Mouse (Mus musculus) neural tube, embryonic 14.5 days (tissue): Measurements from ENCODE around the gene Adprhl2. TPM values are rescaled to one million over a fixed set of nuclear protein-coding genes. Genes with fewer than 3 reads are reported as not detected.

Experiments
- ATAC-seq: fragments of 200-750 bp; cut with Nextera tagmentation; 2 replicates; pipeline ENCODE4 v1.8.0; 2017; ENCODE audit warnings: low read depth, mild to moderate bottlenecking, moderate TSS enrichment, moderate library complexity
- H3K27ac ChIP-seq: fragments of 300-500 bp; sonication (generic); 2 replicates; pipeline ENCODE4 v1.5.1; 2014; ENCODE audit warnings: low read depth, mild to moderate bottlenecking, control low read depth, low read length, moderate library complexity, mixed read lengths
- H3K27me3 ChIP-seq: fragments of 300-500 bp; sonication (generic); 2 replicates; pipeline ENCODE4 v1.6.1; 2014; ENCODE audit warnings: low read length; ENCODE audit not compliant: control insufficient read depth, insufficient read depth
- H3K36me3 ChIP-seq: fragments of 300-500 bp; sonication (generic); 2 replicates; pipeline ENCODE4 v1.6.1; 2014; ENCODE audit warnings: low read length, mixed read lengths; ENCODE audit not compliant: control insufficient read depth, insufficient read depth
- H3K4me1 ChIP-seq: fragments of 300-500 bp; sonication (generic); 2 replicates; pipeline ENCODE4 v1.6.1; 2014; ENCODE audit warnings: low read length; ENCODE audit not compliant: control insufficient read depth, insufficient read depth
- H3K4me2 ChIP-seq: fragments of 300-500 bp; sonication (generic); 2 replicates; pipeline ENCODE4 v1.6.1; 2014; ENCODE audit warnings: mild to moderate bottlenecking, low read depth, low read length, control low read depth
- H3K4me3 ChIP-seq: fragments of 300-500 bp; sonication (generic); 2 replicates; pipeline ENCODE4 v1.5.1; 2014; ENCODE audit warnings: low read depth, low read length, control low read depth, mixed read lengths
- H3K9ac ChIP-seq: fragments of 300-500 bp; sonication (generic); replicated peaks from 2 replicates; pipeline ENCODE4 v1.6.1; 2014; ENCODE audit warnings: low read depth, mild to moderate bottlenecking, control low read depth, low read length, mixed read lengths
- H3K9me3 ChIP-seq: fragments of 300-500 bp; sonication (generic); 2 replicates; pipeline ENCODE4 v1.6.1; 2016; ENCODE audit warnings: low read length; ENCODE audit not compliant: control insufficient read depth
- WGBS: fragments of 180-500 bp; shearing (Covaris S2); extraction: QIAGEN DNeasy Blood & Tissue Kit; methylation state at CpG from one replicate; pipeline ENCODE4 v1.1.7; 2014; 5-methylcytosine and 5-hydroxymethylcytosine counted together
- polyA plus RNA-seq: library from polyadenylated mRNA; unstranded; fragments of >200 nt; fragmentation: Nextera tagmentation; extraction: Ambion mirVana; gene quantifications from 2 replicates; pipeline ENCODE4 v1.2.1, GENCODE M21; 2014

Adprhl2 gene
- polyA plus RNA-seq, 1 experiment from 2014 or later, result 54.1 TPM

GRCm38 (mm10) chr4:126286492-126286891 lies 35.0 kb downstream of the Adprhl2 start, which contains the start of gene Col8a2:
Gene Col8a2 (plus strand): TSS chr4:126286793.
- H3K36me3 ChIP-seq, result no peaks in the 10 kb centered on the region
- H3K27ac ChIP-seq, result no peak within 1 kb of the TSS
- no peaks in the 10 kb centered on the region for H3K9me3 ChIP-seq
- peak within 1 kb of the TSS; percentile 38 for H3K4me2 ChIP-seq
- ATAC-seq, result no peak
- 2% methylated on average over 38 of the region's 42 CpGs for WGBS
- H3K27me3 ChIP-seq, result peaks cover 17% of the 10 kb centered on the region
- peaks cover 6% of the 10 kb centered on the region for H3K4me1 ChIP-seq
- peak within 1 kb of the TSS; percentile 15; the same call in 1 of the 2 replicates for H3K4me3 ChIP-seq
- H3K9ac ChIP-seq, result peak within 1 kb of the TSS; percentile 25

- H3K9me3 ChIP-seq, result no peaks in the 10 kb centered on the region
- H3K27me3 ChIP-seq, result peaks cover 17% of the 10 kb centered on the region
- 88% methylated on average over 8 of the region's 8 CpGs for WGBS
- no peak overlapping the region for H3K4me2 ChIP-seq
- ATAC-seq, result no peak
- H3K4me3 ChIP-seq, result no peak overlapping the region
- H3K36me3 ChIP-seq, result no peaks in the 10 kb centered on the region
- H3K9ac ChIP-seq, result no peak overlapping the region
- H3K4me1 ChIP-seq, result peaks cover 6% of the 10 kb centered on the region
- no peak overlapping the region for H3K27ac ChIP-seq
Measured at GRCm38 (mm10) chr4:126283582-126283981, 37.9 kb downstream of the Adprhl2 start.

DNA sequence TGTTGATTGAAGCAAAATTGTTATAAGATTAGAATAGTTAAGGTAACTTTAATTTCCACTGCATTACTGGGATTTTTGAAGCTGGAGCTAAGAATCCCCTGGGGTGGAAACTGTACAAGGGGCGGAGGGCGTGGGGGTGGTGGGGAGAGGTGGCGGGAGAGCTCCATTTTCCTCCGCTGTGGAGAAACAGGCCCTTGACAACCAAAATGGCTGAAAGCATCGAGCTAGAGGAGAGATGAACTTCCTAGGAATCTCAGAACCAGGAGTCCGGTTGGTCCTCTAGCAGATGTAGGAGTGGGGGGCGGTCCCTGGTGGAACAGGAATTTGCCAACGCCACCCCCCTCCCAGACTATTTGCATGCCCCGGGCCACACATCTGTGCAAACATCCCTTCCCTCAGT lies 39.8 kb downstream of the Adprhl2 start:
- Histone ChIP-seq H3K27ac (no peak overlapping the region), H3K9ac (no peak overlapping the region), H3K4me1 (peaks cover 4% of the 10 kb centered on the region), H3K4me2 (no peak overlapping the region), H3K27me3 (peaks cover 11% of the 10 kb centered on the region), H3K9me3 (no peaks in the 10 kb centered on the region), H3K4me3 (no peak overlapping the region), H3K36me3 (no peaks in the 10 kb centered on the region)
- no peak for ATAC-seq
- WGBS, result 76% methylated on average over 9 of the region's 9 CpGs

DNA sequence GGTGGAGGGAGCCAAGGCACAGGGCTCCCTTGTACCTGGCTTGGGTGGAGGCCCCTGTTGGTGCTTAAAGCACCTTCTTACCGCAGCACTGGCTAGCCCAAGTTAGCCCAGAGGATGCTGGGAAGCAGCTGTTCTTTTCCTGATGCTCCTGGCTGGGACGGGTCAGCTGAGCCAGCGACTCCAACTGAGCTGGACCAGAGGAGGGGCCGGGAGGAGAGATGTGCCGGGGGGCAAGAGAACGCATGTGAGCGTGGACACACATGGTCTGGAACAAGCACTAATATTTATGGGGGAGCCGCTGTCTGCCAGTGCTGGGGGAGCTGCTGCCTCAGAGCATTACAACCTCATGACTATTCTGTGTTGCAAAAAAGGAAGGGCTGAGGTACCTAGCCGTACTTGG lies 42.5 kb downstream of the Adprhl2 start:
- Histone ChIP-seq H3K9ac (no peak overlapping the region), H3K27ac (no peak overlapping the region), H3K9me3 (no peaks in the 10 kb centered on the region), H3K36me3 (peaks cover 7% of the 10 kb centered on the region; the same call in 1 of the 2 replicates), H3K4me1 (no peaks in the 10 kb centered on the region), H3K4me3 (no peak overlapping the region), H3K4me2 (no peak overlapping the region), H3K27me3 (no peaks in the 10 kb centered on the region)
- ATAC-seq, result no peak
- 51% methylated on average over 9 of the region's 9 CpGs for WGBS

- Histone ChIP-seq H3K9me3 (no peaks in the 10 kb centered on the region), H3K27ac (no peak overlapping the region), H3K4me2 (no peak overlapping the region), H3K9ac (no peak overlapping the region), H3K36me3 (peaks cover 11% of the 10 kb centered on the region; the same call in 1 of the 2 replicates), H3K27me3 (no peaks in the 10 kb centered on the region), H3K4me1 (no peaks in the 10 kb centered on the region), H3K4me3 (no peak overlapping the region)
- no peak for ATAC-seq
- 35% methylated on average over 9 of the region's 9 CpGs for WGBS
Measured at GRCm38 (mm10) chr4:126278565-126278915, 43.0 kb downstream of the Adprhl2 start.

- 6% methylated on average over 13 of the region's 13 CpGs for WGBS
- no peak overlapping the region for H3K9ac ChIP-seq
- ATAC-seq, result no peak
- H3K4me3 ChIP-seq, result no peak overlapping the region
- H3K36me3 ChIP-seq, result peaks cover 15% of the 10 kb centered on the region; the same call in 1 of the 2 replicates
- H3K27me3 ChIP-seq, result no peaks in the 10 kb centered on the region
- H3K4me1 ChIP-seq, result no peaks in the 10 kb centered on the region
- H3K9me3 ChIP-seq, result no peaks in the 10 kb centered on the region
- no peak overlapping the region for H3K27ac ChIP-seq
- H3K4me2 ChIP-seq, result no peak overlapping the region
Measured at GRCm38 (mm10) chr4:126277906-126278564, 43.5 kb downstream of the Adprhl2 start.

DNA sequence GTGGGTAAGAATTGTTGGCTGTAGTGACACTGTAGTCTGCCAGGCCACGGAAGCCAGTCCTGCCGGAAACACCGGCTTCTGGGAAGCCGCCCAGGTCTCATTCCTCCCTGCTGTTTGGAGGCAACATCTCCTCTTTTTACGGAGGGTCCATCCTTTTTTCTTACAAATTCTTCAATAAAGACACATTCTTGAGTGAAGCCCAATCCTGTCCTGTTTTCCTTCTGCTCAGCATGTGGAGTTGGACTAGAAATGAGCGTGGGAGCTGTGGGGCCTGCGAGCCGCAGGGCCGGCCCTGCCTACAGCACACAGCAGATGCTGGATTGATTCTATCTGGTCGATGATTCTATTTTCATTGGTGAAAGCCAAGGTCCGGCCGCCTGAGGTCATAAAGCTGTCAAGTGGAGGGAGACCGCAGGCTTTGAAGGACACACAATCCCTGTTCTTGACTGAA lies 45.8 kb downstream of the Adprhl2 start:
- Histone ChIP-seq H3K4me1 (no peaks in the 10 kb centered on the region), H3K9ac (no peak overlapping the region), H3K4me3 (no peak overlapping the region), H3K36me3 (peaks cover 21% of the 10 kb centered on the region; the same call in 1 of the 2 replicates), H3K4me2 (no peak overlapping the region), H3K27ac (no peak overlapping the region), H3K27me3 (no peaks in the 10 kb centered on the region), H3K9me3 (no peaks in the 10 kb centered on the region)
- 75% methylated on average over 13 of the region's 13 CpGs for whole genome bisulfite sequencing
- ATAC-seq, result no peak

DNA sequence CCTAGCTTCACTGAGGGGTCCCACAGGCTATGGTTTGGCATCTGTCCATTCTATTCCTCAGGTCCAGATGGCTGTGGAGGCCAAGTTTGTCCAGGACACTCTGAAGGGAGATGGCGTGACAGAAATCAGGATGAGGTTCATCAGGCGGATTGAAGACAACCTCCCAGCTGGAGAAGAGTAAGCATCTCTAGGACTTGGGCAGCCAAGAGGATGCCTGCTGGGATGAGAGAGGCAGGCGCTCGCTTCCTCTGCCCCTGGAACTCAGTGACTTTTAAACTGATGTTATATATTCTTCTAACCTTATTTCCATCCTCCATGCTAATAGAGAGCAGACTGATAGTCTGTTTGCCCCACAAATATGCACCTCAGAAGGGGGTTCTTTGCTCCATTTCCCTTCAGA lies 46.4 kb downstream of the Adprhl2 start:
- Histone ChIP-seq H3K4me2 (no peak overlapping the region), H3K4me3 (no peak overlapping the region), H3K27me3 (no peaks in the 10 kb centered on the region), H3K4me1 (no peaks in the 10 kb centered on the region), H3K9ac (no peak overlapping the region), H3K9me3 (no peaks in the 10 kb centered on the region), H3K36me3 (peaks cover 21% of the 10 kb centered on the region; the same call in 1 of the 2 replicates), H3K27ac (no peak overlapping the region)
- no peak for ATAC-seq
- 93% methylated on average over 4 of the region's 4 CpGs for WGBS

DNA sequence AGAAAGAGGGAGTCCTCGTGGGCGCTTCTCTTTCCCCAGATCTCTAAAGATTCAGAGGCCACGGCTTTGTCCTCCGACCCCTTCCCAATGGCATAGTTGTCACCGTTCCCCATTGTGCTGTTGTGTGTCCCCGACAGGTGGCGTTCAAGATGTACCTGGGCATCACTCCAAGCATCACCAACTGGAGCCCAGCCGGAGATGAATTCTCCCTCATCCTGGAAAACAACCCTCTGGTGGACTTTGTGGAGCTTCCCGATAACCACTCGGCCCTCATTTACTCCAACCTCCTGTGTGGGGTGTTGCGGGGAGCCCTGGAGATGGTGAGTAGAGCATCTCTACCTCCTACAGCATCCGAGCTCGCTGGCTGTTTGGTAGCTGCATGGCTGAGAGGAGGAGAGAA lies 47.8 kb downstream of the Adprhl2 start:
- Histone ChIP-seq H3K27me3 (no peaks in the 10 kb centered on the region), H3K9me3 (no peaks in the 10 kb centered on the region), H3K4me2 (no peak overlapping the region), H3K9ac (no peak overlapping the region), H3K4me1 (no peaks in the 10 kb centered on the region), H3K36me3 (peaks cover 21% of the 10 kb centered on the region; the same call in 1 of the 2 replicates), H3K27ac (no peak overlapping the region), H3K4me3 (no peak overlapping the region)
- no peak for ATAC-seq
- 83% methylated on average over 13 of the region's 13 CpGs for WGBS
